Mouse (Mus musculus): ENCODE results near the gene Dyrk4. TPM values are rescaled to one million over a fixed set of nuclear protein-coding genes. Genes with fewer than 3 reads are reported as not detected.

The Dyrk4 gene
- total RNA-seq (2021) = not detected
- long read RNA-seq, experiment 1 = 0 reads
- long read RNA-seq, experiment 2 = 0 reads

DNA sequence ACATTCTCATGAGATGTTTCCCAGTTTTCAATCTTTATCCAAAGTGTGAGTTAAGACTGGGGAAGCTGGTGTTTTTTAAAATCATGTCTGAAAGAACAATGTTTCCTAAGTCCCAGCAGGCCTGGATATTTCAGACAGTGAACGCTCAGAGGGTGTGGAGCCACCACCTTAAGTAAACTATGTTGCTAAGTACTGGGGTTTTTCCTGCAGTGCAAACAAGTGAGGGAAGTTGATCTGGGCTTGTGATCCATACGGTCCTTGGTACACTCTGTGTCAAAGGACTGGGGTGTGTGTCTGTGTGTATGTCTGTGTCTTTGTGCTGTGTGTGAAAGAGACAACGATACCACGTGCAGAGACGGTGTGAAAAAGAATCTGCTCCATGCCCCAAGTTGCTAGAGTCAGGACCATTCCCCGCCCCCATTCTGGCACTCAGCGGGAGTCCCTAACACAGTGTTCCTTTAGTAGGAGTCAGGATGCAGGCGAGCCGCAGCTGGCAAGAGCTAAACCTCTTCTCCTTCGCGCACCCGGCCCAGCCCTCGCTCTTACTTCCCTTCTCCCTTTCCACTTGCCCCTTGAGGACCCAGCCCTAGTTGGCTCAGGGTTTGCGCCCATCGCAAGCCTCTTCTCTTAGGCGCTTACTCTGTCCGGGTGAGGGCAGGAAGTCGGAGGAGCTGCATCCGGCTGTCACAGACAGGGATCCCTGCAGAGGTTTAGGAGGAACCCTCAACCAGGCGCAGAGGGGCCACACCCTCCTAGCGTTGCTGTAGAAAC, at the start of gene Dyrk4:
Gene Dyrk4 (minus strand): TSS at position 729 of the 771 bp plus-strand sequence.
- peak; percentile 20 for DNase-seq

DNA sequence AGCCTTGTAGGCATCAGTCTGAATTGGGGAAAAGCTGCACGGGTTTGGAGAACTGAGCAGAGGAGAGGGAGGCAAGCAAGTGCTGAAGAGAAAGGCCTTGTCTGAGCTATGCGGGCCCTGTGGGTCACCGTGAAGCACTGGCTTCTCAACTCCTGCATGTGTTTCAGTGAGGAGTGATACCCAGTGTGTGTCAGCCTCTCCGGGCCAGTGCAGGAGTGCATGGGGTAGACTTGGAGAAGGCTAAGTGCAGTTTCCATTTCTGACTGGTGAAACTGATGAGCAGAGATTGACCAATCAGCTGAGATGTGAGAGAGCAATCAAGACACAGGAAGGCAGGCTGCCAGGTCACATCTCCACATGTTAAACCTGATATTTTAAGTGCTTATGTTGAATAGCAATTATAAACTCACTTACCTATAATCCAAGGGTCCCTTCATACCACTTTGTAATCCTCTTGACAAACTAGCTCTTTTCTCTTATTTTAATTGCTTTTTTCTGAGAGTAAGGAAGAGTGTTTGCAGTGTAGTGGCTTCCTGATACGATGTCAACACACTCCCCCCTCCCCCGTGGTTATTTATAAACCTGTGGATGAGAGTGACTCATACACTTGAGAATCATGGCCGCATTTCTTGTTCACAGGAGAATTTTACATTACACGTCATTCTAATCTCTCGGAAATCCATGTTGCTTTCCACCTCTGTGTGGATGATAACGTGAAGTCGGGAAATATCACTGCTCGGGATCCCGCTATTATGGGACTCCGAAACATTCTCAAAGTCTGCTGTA, 44.8 kb upstream of the Dyrk4 start:
- DNase-seq = no peak

DNA sequence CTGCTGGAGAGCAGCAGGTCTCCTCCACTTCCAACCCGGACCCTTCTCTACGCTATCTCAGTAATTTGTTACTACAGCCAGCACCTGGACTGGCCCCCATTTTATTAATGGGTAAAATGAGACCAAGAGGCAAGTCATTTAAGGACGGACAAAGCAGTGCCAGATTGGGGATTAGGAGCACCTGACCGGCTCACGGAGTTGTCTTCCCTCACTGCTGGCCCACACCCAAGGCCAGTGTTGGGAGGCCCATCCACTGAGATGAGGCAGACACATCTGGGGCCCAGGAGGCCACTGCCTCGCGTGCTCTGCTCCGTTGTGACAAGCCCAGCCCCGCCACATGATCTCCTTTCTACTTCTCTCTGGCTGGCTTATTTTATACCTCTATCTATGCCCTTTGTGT, 41.8 kb upstream of the Dyrk4 start:
- peak; percentile 48 for DNase-seq

DNA sequence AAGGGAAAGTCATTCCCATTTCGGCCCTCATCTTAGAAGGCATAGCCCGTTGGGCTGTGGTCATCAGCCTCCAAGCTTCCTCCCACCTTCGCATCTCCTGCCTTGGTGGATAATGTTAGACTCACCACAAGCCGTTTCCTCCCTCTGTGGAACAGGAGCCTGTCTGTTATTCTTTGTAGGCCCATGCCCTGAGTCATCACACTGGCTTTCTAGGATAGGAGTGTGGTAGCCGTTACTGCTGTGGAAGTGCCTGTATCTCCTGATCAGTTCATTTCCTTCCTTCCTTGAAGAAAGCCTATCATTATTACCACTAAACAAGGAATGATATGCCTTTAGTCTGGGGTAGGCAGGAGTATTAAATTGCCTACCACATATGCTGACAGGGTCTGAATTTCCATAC, 41.1 kb upstream of the Dyrk4 start:
- DNase-seq = no peak

DNA sequence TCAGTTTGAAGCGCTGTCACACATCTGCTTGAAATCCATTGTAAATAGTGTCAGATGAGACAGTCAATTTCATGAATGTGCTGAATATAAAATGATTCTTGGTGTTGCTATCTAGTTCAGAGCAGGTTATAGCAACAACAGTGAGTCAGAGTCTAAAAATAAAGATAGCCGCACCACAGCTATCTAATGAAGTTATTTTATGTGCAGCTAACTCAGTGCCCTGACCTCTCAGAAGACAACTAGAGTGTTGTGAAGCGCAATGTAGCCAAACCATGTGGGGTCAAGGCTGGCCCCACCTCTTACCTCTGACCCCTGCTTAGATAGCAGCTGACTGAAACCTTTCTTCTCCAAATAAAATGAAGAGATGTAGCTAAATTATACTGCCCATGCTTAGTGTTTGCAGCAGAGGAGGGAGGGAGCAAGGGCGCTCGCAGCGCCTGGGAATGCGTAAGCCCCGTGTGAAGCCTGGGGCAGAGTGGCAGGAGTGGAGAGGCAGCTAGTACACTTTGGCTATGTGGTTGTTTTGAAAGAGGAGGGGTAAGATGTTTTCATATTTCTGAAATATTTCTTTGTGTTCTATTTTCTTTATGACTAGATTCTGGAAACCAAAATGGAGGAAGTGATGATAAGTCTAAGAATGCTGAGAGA, 39.9 kb upstream of the Dyrk4 start:
- no peak for DNase-seq

DNA sequence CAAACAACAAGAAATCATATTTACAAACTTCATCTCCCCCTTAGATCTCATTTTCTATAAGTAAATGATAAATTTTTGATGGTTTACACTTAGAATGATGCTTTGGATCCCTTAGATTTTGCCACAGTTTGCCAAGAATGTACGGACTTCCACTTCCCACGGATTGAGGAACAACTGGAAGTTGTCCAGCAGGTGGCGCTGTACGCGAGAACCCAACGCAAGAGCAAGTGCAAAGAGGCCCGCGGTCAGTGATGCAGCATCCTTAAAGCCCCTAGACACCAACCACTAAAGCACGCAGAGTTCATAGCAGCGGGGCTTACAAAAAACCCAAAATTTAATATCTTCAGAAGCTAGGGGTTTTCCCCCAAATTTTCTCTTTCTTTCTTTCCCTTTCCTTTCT, 34.1 kb upstream of the Dyrk4 start:
- DNase-seq = peak; percentile 87

DNA sequence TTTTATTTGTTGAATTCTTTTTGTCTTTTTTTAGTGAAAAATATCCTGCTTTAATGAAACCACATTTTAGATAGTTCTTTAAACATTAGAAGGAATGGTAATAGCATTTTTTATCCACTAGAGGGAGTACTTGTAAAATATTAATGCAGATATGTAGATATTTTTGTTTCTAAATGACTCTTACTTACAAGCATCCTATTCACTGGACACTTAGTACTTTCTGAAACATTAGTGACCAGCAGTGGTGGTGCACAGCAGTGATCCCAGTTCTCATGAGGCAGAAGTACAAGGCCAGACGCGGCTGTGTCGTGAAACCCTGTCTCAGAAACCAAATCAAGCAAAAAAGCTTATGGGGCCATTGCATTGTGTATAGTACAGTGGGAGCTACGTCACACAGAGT, 26.7 kb upstream of the Dyrk4 start:
- DNase-seq = no peak

DNA sequence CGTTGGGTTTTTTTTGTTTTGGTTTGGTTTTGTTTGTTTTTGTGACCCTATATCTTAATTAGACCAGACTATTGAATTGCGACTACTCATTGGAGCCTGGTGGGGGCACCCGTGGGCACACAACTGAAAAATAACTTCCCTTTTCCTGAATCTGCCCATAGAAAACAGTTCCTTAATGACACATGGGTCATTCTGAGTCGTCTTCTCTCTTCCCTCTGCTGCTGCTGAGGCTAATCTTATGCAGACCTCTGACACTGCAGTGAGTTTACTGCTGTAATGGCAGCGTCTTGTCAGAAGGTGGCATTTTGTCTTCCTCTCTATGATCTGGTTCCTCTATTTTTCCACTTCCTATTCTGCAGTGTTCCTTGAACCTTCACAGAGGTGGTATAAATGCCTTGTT, 18.8 kb upstream of the Dyrk4 start:
- DNase-seq = no peak

DNA sequence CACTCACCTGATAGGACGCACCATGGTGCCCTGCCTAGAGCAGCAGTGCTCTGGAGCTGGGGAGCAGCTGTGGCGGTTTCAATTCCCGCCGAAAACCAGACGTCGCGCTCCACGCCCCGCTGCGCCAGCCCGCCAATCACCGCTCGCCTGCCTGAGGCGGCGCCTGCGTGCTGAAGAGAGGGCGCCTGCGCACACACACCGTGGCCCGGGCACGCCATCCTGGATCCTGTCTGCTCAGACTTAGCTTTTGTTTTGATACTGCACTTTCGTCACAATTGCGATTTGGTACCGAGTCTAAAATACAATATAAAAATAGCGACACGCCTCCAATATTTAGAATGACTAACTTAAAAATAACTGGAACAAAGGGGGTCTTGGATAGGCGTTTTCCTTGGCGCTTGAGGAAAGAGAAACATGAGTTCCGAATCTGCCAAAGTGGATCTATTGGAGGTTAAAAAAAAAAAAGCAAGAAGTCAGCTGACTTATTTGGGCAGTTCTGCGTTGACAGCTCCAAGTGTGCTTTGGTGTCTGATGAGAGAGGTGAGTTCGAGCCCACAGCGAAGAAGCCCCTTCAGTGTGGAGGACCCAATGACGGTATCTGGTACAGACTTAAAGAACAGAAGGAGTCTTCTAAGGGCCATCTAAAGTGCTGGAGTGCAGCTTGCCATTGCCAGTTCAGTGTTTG, 18.0 kb upstream of the Dyrk4 start, which contains the start of the genes Rad51ap1 and D6Wsu163e:
Gene Rad51ap1 (minus strand): TSS at position 101 of the 685 bp plus-strand sequence.
Gene D6Wsu163e (plus strand): TSS at position 476 of the 685 bp plus-strand sequence.
- peak; percentile 94 for DNase-seq

DNA sequence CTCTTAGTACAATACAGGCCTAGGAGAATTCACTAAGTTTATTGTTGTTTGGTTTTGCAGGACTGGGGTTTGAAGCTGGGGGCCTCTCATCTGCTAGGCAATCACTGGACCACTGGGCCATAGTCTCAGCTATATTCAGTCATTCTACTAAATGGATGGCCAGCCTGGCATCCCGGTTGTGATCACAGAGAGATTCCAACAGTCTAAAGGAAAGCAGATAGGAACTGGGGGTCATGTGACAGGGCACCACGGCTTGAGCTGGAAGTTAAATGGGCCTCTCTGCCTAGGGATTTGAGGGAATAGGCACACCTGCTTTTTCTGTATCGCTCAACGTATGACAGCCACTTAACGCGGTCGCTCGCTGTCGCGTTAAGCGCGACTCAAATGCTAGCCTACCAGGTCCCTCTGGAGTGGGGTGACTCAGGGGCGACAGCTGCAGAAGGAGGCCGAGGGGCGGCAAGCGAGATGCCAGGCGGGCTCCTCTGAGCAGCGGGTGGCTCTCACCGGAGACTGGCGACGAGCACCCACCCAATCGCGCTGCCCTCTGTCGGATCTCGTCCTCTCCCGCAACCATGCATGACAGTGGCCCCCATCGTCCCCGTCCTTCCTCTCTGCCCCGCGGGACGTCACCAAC, 17.3 kb upstream of the Dyrk4 start:
- DNase-seq = no peak

DNA sequence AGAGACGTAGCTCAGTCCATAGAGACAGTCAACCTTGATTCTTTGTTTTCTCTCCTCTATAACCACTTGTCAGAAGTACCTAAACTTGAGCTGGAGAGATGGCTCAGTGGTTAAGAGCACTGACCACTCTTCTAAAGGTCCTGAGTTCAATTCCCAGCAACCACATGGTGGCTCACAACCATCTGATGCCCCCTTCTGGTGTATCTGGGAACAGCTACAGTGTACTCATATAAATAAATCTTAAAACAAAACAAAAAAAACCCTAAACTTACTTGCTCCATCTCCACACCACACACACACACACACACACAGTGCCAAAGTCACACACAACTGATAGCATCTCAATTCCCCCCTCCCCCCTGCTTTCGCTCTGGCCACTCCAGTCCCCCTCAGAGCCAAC, 16.4 kb upstream of the Dyrk4 start:
- DNase-seq = no peak

DNA sequence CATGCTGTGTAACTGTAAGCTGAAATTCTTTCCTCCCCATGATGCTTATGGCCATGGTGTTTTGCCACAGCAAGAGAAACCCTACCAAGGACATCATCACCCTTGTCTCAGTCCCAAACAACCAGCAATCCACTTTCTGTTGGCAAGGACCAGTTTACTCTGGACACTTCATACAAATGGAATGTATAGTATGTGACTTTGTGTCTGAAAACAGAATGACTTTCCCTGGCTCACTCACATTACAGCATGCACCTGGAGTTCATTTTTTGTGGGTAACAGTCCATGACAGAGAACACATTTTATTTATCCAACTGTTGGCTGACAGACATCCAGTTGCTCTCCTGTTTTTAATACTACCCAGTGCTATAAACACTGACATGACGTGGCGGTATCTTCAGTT, 11.3 kb upstream of the Dyrk4 start:
- DNase-seq = no peak

DNA sequence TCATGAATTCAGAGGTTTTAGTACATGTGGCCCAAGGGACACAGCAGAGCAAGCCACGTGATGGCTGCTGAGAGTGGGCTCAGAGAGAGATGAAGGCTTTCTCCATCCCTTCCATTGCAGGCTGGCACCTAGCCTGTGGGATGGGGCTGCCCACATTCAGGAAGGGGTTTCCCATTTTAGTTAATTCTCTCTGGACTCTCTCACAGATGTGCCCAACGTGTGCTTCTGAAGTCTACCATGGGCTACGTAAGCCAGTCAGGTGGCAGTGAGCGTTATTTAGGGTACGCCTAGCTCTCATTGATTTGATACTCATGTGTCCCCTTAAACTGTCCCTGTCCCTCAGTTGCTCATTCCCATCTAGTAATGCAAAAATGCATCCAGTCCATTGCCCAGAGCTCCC, 6.7 kb downstream of the Dyrk4 start:
- DNase-seq = no peak

DNA sequence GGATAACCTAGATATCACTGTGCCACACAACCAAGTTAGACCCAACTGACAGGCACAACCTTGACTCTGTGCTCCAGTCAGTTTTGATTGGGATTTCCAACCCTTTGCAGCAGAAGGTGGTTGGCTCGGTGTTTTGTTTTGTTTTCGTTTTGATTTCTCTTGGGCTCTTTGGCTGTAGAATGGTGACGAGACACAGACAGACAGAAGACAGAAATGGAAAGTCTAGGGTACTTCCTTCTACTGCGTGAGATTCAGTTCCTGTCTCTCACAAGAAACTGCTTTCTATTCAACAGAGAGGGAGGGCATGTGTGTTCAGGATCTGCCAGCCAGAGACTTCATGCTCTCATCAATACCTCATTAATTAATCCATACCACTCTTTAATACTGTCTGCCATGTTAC, 10.9 kb downstream of the Dyrk4 start:
- no peak for DNase-seq

DNA sequence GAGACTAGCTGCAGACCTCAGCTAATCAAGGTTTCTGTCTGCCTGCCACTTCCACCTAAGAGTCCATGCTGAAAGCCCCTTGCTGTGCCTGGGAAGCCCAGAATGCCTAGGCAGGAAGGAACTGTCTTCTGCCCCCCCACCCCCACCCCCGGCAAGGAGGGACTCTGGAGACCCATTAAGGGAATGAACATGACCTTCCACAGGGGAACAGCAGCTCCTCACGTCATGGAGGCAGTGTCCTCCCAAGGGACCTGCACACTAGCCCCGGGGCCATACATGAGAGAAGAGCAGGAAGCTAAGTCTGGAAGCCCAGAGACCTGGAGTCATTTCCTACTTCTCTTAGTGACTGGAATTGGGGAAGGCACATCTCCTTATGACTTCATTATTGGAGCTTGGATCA, 13.8 kb downstream of the Dyrk4 start:
- DNase-seq = no peak

DNA sequence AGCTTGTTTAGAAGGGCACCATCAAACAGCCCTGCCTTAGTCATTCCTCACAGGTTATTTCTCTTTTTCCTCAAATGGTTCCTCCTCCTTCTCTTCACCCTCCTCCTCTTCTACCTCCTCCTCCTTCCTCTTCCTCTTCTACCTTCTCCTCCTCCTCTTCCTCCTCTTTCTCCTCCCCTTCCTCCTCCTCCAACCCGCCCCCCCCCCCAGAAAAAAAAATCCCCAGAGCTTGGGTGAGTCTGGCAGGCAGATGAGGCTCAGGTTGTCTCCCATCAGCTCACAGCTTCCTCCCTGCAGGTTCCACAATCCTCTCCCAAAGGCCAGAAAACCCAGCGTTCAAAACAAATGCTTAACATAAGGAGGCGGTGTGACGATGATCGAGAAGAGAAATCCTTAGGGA, 14.3 kb downstream of the Dyrk4 start:
- DNase-seq = no peak

DNA sequence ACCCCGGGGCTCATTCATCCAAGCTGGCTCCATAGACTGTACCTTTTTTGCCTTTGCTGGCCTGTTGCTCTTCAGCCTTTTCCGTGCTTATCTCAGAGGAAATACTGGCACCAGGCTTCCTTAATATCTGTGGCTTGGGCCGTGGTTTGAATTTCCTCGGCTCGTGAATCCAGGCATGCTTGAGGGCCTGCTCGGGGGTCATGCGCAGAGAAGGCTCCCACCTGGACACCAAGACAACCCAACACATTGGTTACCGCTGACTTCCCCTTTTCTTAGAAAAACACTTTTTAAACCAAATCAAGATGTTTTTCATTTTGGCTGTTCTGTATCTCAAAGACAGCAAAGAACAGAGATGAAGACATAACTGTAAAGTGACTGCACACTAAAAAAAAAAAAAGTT, 44.5 kb downstream of the Dyrk4 start:
- no peak for DNase-seq

DNA sequence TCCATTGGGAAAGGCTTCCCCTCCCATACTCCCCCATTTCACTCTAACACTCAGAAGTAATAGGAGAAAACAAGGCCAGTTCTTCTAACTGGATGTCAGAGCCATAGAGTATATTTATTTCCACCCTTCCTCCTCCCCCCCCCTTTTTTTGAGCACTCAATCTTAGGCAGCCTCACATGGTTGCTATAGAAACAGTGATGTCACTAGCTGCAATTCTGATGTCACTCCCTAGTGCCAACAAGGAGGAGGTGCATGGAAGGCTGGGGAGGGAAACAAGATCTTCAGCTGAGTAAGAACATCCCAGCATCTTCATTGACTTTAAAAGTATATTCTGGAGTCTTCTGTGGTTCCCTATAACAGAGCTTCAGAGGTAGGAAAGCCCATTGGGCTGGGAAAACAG, 68.8 kb downstream of the Dyrk4 start, which contains the start of gene Akap3:
Gene Akap3 (plus strand): TSS at position 218 of the 400 bp plus-strand sequence.
- no peak for DNase-seq

DNA sequence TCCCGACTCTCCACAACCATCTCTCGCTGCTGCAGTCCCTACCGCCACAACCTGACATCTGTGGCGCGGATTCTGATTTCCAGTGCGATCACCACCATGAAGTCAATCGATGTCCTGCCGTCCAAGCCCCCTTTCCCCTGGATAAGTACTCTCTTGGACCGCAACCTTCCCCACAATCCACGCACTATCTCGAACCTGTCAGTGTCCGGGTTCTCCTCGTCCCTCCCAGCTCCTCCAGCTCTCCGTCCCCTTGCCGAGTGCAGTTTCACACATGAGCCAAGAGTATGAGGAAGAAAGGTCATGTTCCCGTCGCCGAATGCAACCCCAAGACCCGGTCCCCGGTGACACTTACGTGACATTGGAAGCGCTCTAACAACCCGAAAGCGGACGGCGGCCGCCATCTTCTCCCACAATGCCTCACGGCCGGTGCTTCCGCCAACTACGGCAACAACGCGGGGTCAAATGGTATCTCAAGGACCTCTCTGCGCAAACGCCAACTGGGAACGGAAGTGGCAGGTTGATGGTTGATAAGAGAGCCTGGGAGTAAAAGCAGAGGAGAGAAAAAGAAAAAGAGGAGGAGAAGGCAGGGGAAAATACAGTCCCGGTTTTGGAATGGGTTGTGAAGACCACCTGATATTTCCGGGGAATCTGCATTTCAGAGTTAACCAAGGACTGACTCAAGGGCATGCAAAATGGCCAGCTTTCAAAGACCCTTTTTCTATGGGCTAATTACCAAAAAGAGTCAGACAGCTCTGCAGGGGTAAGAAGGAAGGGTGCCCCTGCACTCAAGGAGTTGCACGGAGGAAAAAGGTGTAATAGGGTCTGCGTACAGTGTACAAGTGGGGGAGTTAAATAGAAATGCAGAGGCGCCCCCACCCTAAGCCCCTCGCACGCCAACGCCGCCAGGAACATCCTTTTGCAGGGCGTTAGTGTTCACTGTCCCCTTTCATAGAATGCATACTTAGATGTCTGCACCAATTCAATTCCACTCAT, 72.6 kb downstream of the Dyrk4 start, which contains the start of gene Ndufa9:
Gene Ndufa9 (minus strand): TSS at position 425 of the 993 bp plus-strand sequence.
- peak; percentile 96 for DNase-seq

DNA sequence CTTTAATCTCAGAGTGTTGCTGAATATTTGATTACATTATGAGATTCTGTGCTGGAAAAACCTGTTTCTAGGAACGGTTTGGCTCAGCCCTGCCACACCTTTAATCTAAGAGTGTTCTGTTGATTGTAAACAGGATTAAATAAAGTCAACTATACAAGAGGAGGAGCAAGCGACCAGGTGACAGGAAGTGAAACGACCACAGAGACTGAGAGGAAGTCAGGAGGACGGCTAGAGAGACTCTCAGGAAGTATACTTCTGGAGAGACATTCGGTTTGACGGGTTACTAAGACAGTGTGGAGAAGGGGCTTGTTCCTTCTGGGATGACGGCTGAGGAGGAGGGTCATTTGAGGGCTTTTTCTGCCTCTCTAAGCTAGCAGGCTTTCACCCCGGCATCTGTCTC, 85.0 kb downstream of the Dyrk4 start:
- DNase-seq = no peak

Measured in gastrocnemius, postnatal 10 days (tissue).